ENCODE assay signal across 16 mouse cellular contexts in genomic region chr17:45589844-45590243, GRCm38 (mm10). TPM values are rescaled to one million over a fixed set of nuclear protein-coding genes. Genes with fewer than 3 reads are reported as not detected.
DNase-seq lines count a peak whose midpoint lies in the region; ATAC-seq and TF ChIP-seq lines count a peak whose summit lies in the region.
"Had no signal": no experiment of that assay in that cellular context is flagged by ENCODE, and none has a peak within 500 bp of the region (broad histone marks: within the 10 kb centered on the region; RNA-seq: fewer than 3 reads in every experiment).

No protein-coding gene starts in this region.

- no peak for ATAC-seq in intestine, embryonic 15.5 days
- ATAC-seq: forebrain, postnatal 0 days; hindbrain, embryonic 16.5 days; midbrain, embryonic 16.5 days had no signal

- H3K4me1 ChIP-seq in cerebellum, adult 2 months (ENCODE audit: control insufficient read depth, insufficient read depth, low read length) = peaks cover 54% of the 10 kb centered on the region
- peaks cover 50% of the 10 kb centered on the region for H3K4me1 ChIP-seq in intestine, embryonic 15.5 days (replicated peaks)
- peaks cover 58% of the 10 kb centered on the region for H3K4me1 ChIP-seq in hindbrain, embryonic 10.5 days (replicated peaks)

- DNase-seq in kidney, adult 11 months = peak; percentile 15
- DNase-seq in kidney, postnatal 25 days = no peak
- peak; percentile 41 for DNase-seq in testis, postnatal 10 days (ENCODE audit: low spot score)
- no peak for DNase-seq in testis, postnatal 14 days (ENCODE audit: low spot score)
- peak; percentile 10 to 13 for DNase-seq in cerebellum, adult 2 months
- no peak for DNase-seq in hindbrain, embryonic 10.5 days (ENCODE audit: low spot score)
- DNase-seq: forebrain, postnatal 0 days; gastrocnemius, postnatal 10 days; heart, postnatal 10 days; right cerebral cortex, postnatal 4 days had no signal

- no peak overlapping the region for H3K4me3 ChIP-seq in cerebellum, adult 2 months (replicated peaks; ENCODE audit: insufficient read depth, low read depth, low read length)
- H3K4me3 ChIP-seq in intestine, embryonic 15.5 days (replicated peaks) = no peak overlapping the region
- H3K4me3 ChIP-seq in hindbrain, embryonic 10.5 days = no peak overlapping the region
- H3K4me3 ChIP-seq: neural tube, embryonic 12.5 days; stomach, embryonic 15.5 days had no signal

- no peak overlapping the region for H3K9ac ChIP-seq in intestine, embryonic 15.5 days
- H3K9ac ChIP-seq: forebrain, postnatal 0 days; neural tube, embryonic 12.5 days; stomach, embryonic 15.5 days had no signal

- H3K27ac ChIP-seq in cerebellum, adult 2 months (ENCODE audit: insufficient read depth, low read length) = peak overlapping the region; percentile 29; the same call in 1 of the 2 replicates
- H3K27ac ChIP-seq in intestine, embryonic 15.5 days = no peak overlapping the region
- no peak overlapping the region for H3K27ac ChIP-seq in hindbrain, embryonic 10.5 days
- H3K27ac ChIP-seq: neural tube, embryonic 12.5 days; stomach, embryonic 15.5 days had no signal

- no peak for TF ChIP-seq POLR2A in cerebellum, adult 2 months (IDR thresholded peaks at IDR 0.05; ENCODE audit: borderline replicate concordance, insufficient read depth, low read length)

- WGBS in cerebellum, adult 2 months = 63% methylated on average over 8 of the region's 8 CpGs
- 95% methylated on average over 8 of the region's 8 CpGs for WGBS in intestine, embryonic 15.5 days
- WGBS in hindbrain, embryonic 10.5 days = 92% methylated on average over 8 of the region's 8 CpGs

- H3K27me3 ChIP-seq in cerebellum, adult 2 months (ENCODE audit: control insufficient read depth, insufficient read depth, low read length) = no peaks in the 10 kb centered on the region
- no peaks in the 10 kb centered on the region for H3K27me3 ChIP-seq in intestine, embryonic 15.5 days (replicated peaks)
- peaks cover 23% of the 10 kb centered on the region for H3K27me3 ChIP-seq in hindbrain, embryonic 10.5 days (ENCODE audit: insufficient read depth, poor library complexity, severe bottlenecking)
- H3K27me3 ChIP-seq: stomach, embryonic 15.5 days had no signal

- TF ChIP-seq CTCF in cerebellum, adult 2 months (IDR thresholded peaks at IDR 0.05; ENCODE audit: borderline replicate concordance, insufficient read depth, low read depth, low read length) = no peak

- H3K9me3 ChIP-seq in intestine, embryonic 15.5 days = no peaks in the 10 kb centered on the region
- peaks cover 8% of the 10 kb centered on the region; the same call in 1 of the 2 replicates for H3K9me3 ChIP-seq in hindbrain, embryonic 10.5 days
- H3K9me3 ChIP-seq: neural tube, embryonic 12.5 days; stomach, embryonic 15.5 days had no signal

- H3K36me3 ChIP-seq in intestine, embryonic 15.5 days = peaks cover 5% of the 10 kb centered on the region; the same call in 1 of the 2 replicates
- peaks cover 38% of the 10 kb centered on the region for H3K36me3 ChIP-seq in hindbrain, embryonic 10.5 days

- no peak overlapping the region for H3K4me2 ChIP-seq in intestine, embryonic 15.5 days (replicated peaks)
- H3K4me2 ChIP-seq: neural tube, embryonic 12.5 days; stomach, embryonic 15.5 days had no signal

RNA-seq across cellular contexts. Expression of gene Slc29a1, which starts 9.6 kb away (rescaled TPM):
- 72.2 and 75.6 TPM in 2 replicates for polyA plus RNA-seq in cerebellum, adult 2 months (2012; rRNA removed)
- polyA plus RNA-seq in intestine, embryonic 15.5 days (2015; fragmentation: Nextera tagmentation; extraction: Ambion mirVana) = 80.0 and 85.4 TPM in 2 replicates
- polyA plus RNA-seq in hindbrain, embryonic 10.5 days (2016; fragmentation: Nextera tagmentation; extraction: Ambion mirVana) = 60.4 and 72.0 TPM in 2 replicates

RNA-seq across cellular contexts. Expression of gene Mymx, which starts 12.1 kb away (rescaled TPM):
- not detected in 2 replicates for polyA plus RNA-seq in cerebellum, adult 2 months (2012; rRNA removed)
- polyA plus RNA-seq in intestine, embryonic 15.5 days (2015; fragmentation: Nextera tagmentation; extraction: Ambion mirVana) = 0.43 and 0.54 TPM in 2 replicates
- 0.62 TPM in 1 of 2 replicates, not detected in the other for polyA plus RNA-seq in hindbrain, embryonic 10.5 days (2016; fragmentation: Nextera tagmentation; extraction: Ambion mirVana)
- polyA plus RNA-seq: forebrain, postnatal 0 days; G1E; hindbrain, embryonic 16.5 days; midbrain, embryonic 16.5 days had no signal

RNA-seq across cellular contexts. Expression of gene Hsp90ab1, which starts 16.8 kb away (rescaled TPM):
- 915 and 924 TPM in 2 replicates for polyA plus RNA-seq in cerebellum, adult 2 months (2012; rRNA removed)
- 1,578 and 1,609 TPM in 2 replicates for polyA plus RNA-seq in intestine, embryonic 15.5 days (2015; fragmentation: Nextera tagmentation; extraction: Ambion mirVana)
- polyA plus RNA-seq in hindbrain, embryonic 10.5 days (2016; fragmentation: Nextera tagmentation; extraction: Ambion mirVana) = 1,585 and 2,006 TPM in 2 replicates

RNA-seq across cellular contexts. Expression of gene Slc35b2, which starts 26.2 kb away (rescaled TPM):
- polyA plus RNA-seq in cerebellum, adult 2 months (2012; rRNA removed) = 71.3 and 74.0 TPM in 2 replicates
- 124 and 128 TPM in 2 replicates for polyA plus RNA-seq in intestine, embryonic 15.5 days (2015; fragmentation: Nextera tagmentation; extraction: Ambion mirVana)
- 121 TPM in 2 replicates for polyA plus RNA-seq in hindbrain, embryonic 10.5 days (2016; fragmentation: Nextera tagmentation; extraction: Ambion mirVana)

RNA-seq across cellular contexts. Expression of gene Nfkbie, which starts 34.3 kb away (rescaled TPM):
- 12.5 and 13.5 TPM in 2 replicates for polyA plus RNA-seq in cerebellum, adult 2 months (2012; rRNA removed)
- polyA plus RNA-seq in intestine, embryonic 15.5 days (2015; fragmentation: Nextera tagmentation; extraction: Ambion mirVana) = 4.8 and 4.9 TPM in 2 replicates
- 8.3 and 9.7 TPM in 2 replicates for polyA plus RNA-seq in hindbrain, embryonic 10.5 days (2016; fragmentation: Nextera tagmentation; extraction: Ambion mirVana)

Comparison
In these comparisons a context has a peak if more than half of its experiments do, and no peak if none do; other contexts are left out.
1. DNase-seq: peak in kidney, adult 11 months (single experiment), testis, postnatal 10 days (single experiment) and cerebellum, adult 2 months (2 of 2); none in kidney, postnatal 25 days (0 of 2), testis, postnatal 14 days (single experiment) and hindbrain, embryonic 10.5 days (single experiment).